ENCODE assay signal across 18 mouse cellular contexts in the genomic region with DNA sequence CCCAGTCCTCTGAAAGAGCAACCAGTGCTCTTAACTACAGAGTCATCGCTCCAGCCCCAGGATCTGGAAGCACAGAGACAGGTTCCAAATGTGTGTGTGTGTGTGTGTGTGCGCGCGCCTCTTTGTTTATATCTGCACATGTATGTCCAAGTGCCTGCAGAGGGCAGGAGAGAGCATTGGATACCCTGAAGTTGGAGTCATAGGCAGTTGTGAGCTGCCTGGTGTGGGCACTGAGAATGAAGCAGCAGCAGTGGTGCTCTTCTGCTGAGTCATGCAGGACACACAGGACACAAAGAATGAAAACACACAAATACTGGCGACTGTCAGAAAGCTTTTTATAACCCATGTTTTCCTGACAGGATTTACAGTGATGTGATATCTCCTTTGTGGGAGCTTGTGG. TPM values are rescaled to one million over a fixed set of nuclear protein-coding genes. Genes with fewer than 3 reads are reported as not detected.
DNase-seq lines count a peak whose midpoint lies in the region; ATAC-seq and TF ChIP-seq lines count a peak whose summit lies in the region.
"Had no signal": no experiment of that assay in that cellular context is flagged by ENCODE, and none has a peak within 500 bp of the region (broad histone marks: within the 10 kb centered on the region; RNA-seq: fewer than 3 reads in every experiment).

No protein-coding gene starts in this region.

- TF ChIP-seq CTCF in intestine, postnatal 0 days (IDR thresholded peaks at IDR 0.05; ENCODE audit: low read depth), result peak; percentile 34

- peaks cover 9% of the 10 kb centered on the region for H3K36me3 ChIP-seq in intestine, postnatal 0 days (ENCODE audit: control insufficient read depth, insufficient read depth)
- peaks cover 7% of the 10 kb centered on the region for H3K36me3 ChIP-seq in intestine, embryonic 16.5 days (ENCODE audit: control insufficient read depth, insufficient read depth, low read length)
- peaks cover 44% of the 10 kb centered on the region for H3K36me3 ChIP-seq in megakaryocyte, embryonic 14.5 days (replicated peaks; ENCODE audit: low read length)
- H3K36me3 ChIP-seq in ES-E14 (ENCODE audit: control insufficient read depth, insufficient read depth, low read length, poor library complexity, severe bottlenecking), result peaks cover 2% of the 10 kb centered on the region; the same call in 1 of the 2 replicates

- no peaks in the 10 kb centered on the region for H3K4me1 ChIP-seq in intestine, postnatal 0 days (replicated peaks; ENCODE audit: control insufficient read depth, insufficient read depth, low read length)
- peaks cover 15% of the 10 kb centered on the region for H3K4me1 ChIP-seq in intestine, embryonic 16.5 days (ENCODE audit: control insufficient read depth, insufficient read depth, low read length)
- H3K4me1 ChIP-seq in megakaryocyte, embryonic 14.5 days, result peaks cover 65% of the 10 kb centered on the region
- peaks cover 2% of the 10 kb centered on the region in 2 experiments; a peak in 1 of 4 replicates for H3K4me1 ChIP-seq in ES-E14 (ENCODE audit: control insufficient read depth in 2 of 2, insufficient read depth in 2 of 2, low read length in 2 of 2, poor library complexity in 1 of 2)

- H3K4me2 ChIP-seq in intestine, postnatal 0 days (replicated peaks; ENCODE audit: low read depth), result no peak overlapping the region
- no peak overlapping the region for H3K4me2 ChIP-seq in intestine, embryonic 16.5 days (ENCODE audit: low read depth, low read length)
- H3K4me2 ChIP-seq: embryonic facial prominence, embryonic 15.5 days; forebrain, embryonic 12.5 days; hindbrain, embryonic 14.5 days; limb, embryonic 13.5 days; lung, embryonic 15.5 days had no signal

- H3K9ac ChIP-seq in intestine, postnatal 0 days (ENCODE audit: low read depth, low read length), result no peak overlapping the region
- H3K9ac ChIP-seq in intestine, embryonic 16.5 days (ENCODE audit: low read depth, low read length), result no peak overlapping the region
- no peak overlapping the region for H3K9ac ChIP-seq in ES-E14 (ENCODE audit: insufficient read depth, low read depth, low read length, poor library complexity, severe bottlenecking)
- H3K9ac ChIP-seq: embryonic facial prominence, embryonic 15.5 days; forebrain, embryonic 12.5 days; hindbrain, embryonic 14.5 days; limb, embryonic 13.5 days; lung, embryonic 15.5 days had no signal

- H3K27ac ChIP-seq in intestine, postnatal 0 days (ENCODE audit: low read depth, low read length), result no peak overlapping the region
- no peak overlapping the region for H3K27ac ChIP-seq in intestine, embryonic 16.5 days (ENCODE audit: low read length)
- no peak overlapping the region for H3K27ac ChIP-seq in ES-E14 (ENCODE audit: insufficient read depth, low read depth, low read length, poor library complexity, severe bottlenecking)
- H3K27ac ChIP-seq: embryonic facial prominence, embryonic 15.5 days; forebrain, embryonic 12.5 days; hindbrain, embryonic 14.5 days; limb, embryonic 13.5 days; lung, embryonic 15.5 days had no signal

- no peaks in the 10 kb centered on the region for H3K9me3 ChIP-seq in intestine, postnatal 0 days (ENCODE audit: control insufficient read depth)
- H3K9me3 ChIP-seq in intestine, embryonic 16.5 days (ENCODE audit: control insufficient read depth, low read length), result no peaks in the 10 kb centered on the region
- no peaks in the 10 kb centered on the region for H3K9me3 ChIP-seq in megakaryocyte, embryonic 14.5 days
- H3K9me3 ChIP-seq in ES-E14 (ENCODE audit: control insufficient read depth, insufficient read depth, low read depth, low read length), result no peaks in the 10 kb centered on the region
- H3K9me3 ChIP-seq: embryonic facial prominence, embryonic 15.5 days; limb, embryonic 13.5 days; lung, embryonic 15.5 days had no signal

- in situ Hi-C loops in ES-E14 (cut with MboI; ENCODE audit: low sequenced_read_pairs in 2 of 2, unreplicated experiment in 2 of 2), result no loop called here

- 96% methylated on average over 5 of the region's 5 CpGs for WGBS in intestine, postnatal 0 days
- WGBS in intestine, embryonic 16.5 days, result 93% methylated on average over 5 of the region's 5 CpGs

- no peak for ATAC-seq in intestine, postnatal 0 days
- no peak for ATAC-seq in intestine, embryonic 16.5 days
- no peak for ATAC-seq in megakaryocyte, adult 5-6 weeks (ENCODE audit: poor library complexity, severe bottlenecking)

- no peak overlapping the region for H3K4me3 ChIP-seq in intestine, postnatal 0 days (ENCODE audit: low read depth, low read length)
- H3K4me3 ChIP-seq in intestine, embryonic 16.5 days (ENCODE audit: low read length), result no peak overlapping the region
- peak overlapping the region; percentile 48 for H3K4me3 ChIP-seq in megakaryocyte, embryonic 14.5 days (replicated peaks)
- no peak overlapping the region for H3K4me3 ChIP-seq in ES-E14 (ENCODE audit: insufficient read depth in 1 of 2, low read depth in 1 of 2, low read length in 2 of 2, poor library complexity in 1 of 2, severe bottlenecking in 1 of 2)
- H3K4me3 ChIP-seq: embryonic facial prominence, embryonic 15.5 days; forebrain, embryonic 12.5 days; limb, embryonic 13.5 days; lung, embryonic 15.5 days had no signal

- peak; percentile 50 for DNase-seq in ES-E14 (ENCODE audit: low read depth, low spot score)
- no peak for DNase-seq in thymus, postnatal 25 days
- DNase-seq in thymus, postnatal 14 days, result no peak
- DNase-seq: adrenal gland, postnatal 14 days; cerebellum, adult 8-10 months; heart, postnatal 10 days; kidney, adult 9 months had no signal

- H3K27me3 ChIP-seq in intestine, postnatal 0 days (replicated peaks; ENCODE audit: control insufficient read depth, insufficient read depth, low read length), result no peaks in the 10 kb centered on the region
- no peaks in the 10 kb centered on the region for H3K27me3 ChIP-seq in intestine, embryonic 16.5 days (replicated peaks; ENCODE audit: control insufficient read depth, insufficient read depth, low read length)
- no peaks in the 10 kb centered on the region for H3K27me3 ChIP-seq in megakaryocyte, embryonic 14.5 days (replicated peaks)
- H3K27me3 ChIP-seq: embryonic facial prominence, embryonic 15.5 days; forebrain, embryonic 12.5 days; limb, embryonic 13.5 days; lung, embryonic 15.5 days had no signal

TF ChIP-seq in ES-E14, 5 proteins besides CTCF, POLR2A, EP300 and RAD21:
- peak; percentile 87 for TF ChIP-seq MAFK (IDR thresholded peaks at IDR 0.05; ENCODE audit: insufficient read depth, low read depth, low read length)
- TF ChIP-seq HCFC1 (IDR thresholded peaks at IDR 0.05; ENCODE audit: borderline replicate concordance, insufficient read depth, low read length), result no peak

RNA-seq across cellular contexts. Expression of gene Arfrp1, which starts 4.8 kb away (rescaled TPM):
- polyA plus RNA-seq in intestine, postnatal 0 days (2015; fragmentation: Nextera tagmentation; extraction: Ambion mirVana), result 32.1 TPM in 2 replicates
- polyA plus RNA-seq in intestine, embryonic 16.5 days (2015; fragmentation: Nextera tagmentation; extraction: Ambion mirVana), result 52.5 and 54.0 TPM in 2 replicates
- 5.0 and 9.7 TPM in 2 replicates for polyA plus RNA-seq in megakaryocyte, embryonic 14.5 days (2012; ENCODE audit: insufficient read depth, low replicate concordance)
- total RNA-seq in megakaryocyte, adult 5-6 weeks (2015), result 22.8 and 29.9 TPM in 2 replicates
- 37.2 and 43.3 TPM in 2 replicates for total RNA-seq in megakaryocyte, adult 5-6 weeks (2017)
- 32.8 and 36.3 TPM in 2 replicates for total RNA-seq in ES-E14 (2012; rRNA removed)

RNA-seq across cellular contexts. Expression of gene Zgpat, which starts 5.3 kb away (rescaled TPM):
- 23.8 and 25.7 TPM in 2 replicates for polyA plus RNA-seq in intestine, postnatal 0 days (2015; fragmentation: Nextera tagmentation; extraction: Ambion mirVana)
- 36.9 and 38.5 TPM in 2 replicates for polyA plus RNA-seq in intestine, embryonic 16.5 days (2015; fragmentation: Nextera tagmentation; extraction: Ambion mirVana)
- 3.5 and 17.6 TPM in 2 replicates for polyA plus RNA-seq in megakaryocyte, embryonic 14.5 days (2012; ENCODE audit: insufficient read depth, low replicate concordance)
- total RNA-seq in megakaryocyte, adult 5-6 weeks (2015), result 4.9 and 7.9 TPM in 2 replicates
- total RNA-seq in megakaryocyte, adult 5-6 weeks (2017), result 28.0 and 29.5 TPM in 2 replicates
- total RNA-seq in ES-E14 (2012; rRNA removed), result 43.5 and 61.3 TPM in 2 replicates

RNA-seq across cellular contexts. Expression of gene Lime1, which starts 9.9 kb away (rescaled TPM):
- polyA plus RNA-seq in intestine, postnatal 0 days (2015; fragmentation: Nextera tagmentation; extraction: Ambion mirVana), result 6.7 and 8.6 TPM in 2 replicates
- 16.3 and 16.8 TPM in 2 replicates for polyA plus RNA-seq in intestine, embryonic 16.5 days (2015; fragmentation: Nextera tagmentation; extraction: Ambion mirVana)
- 20.5 and 108 TPM in 2 replicates for polyA plus RNA-seq in megakaryocyte, embryonic 14.5 days (2012; ENCODE audit: insufficient read depth, low replicate concordance)
- total RNA-seq in megakaryocyte, adult 5-6 weeks (2015), result 21.5 and 25.4 TPM in 2 replicates
- 20.4 and 28.9 TPM in 2 replicates for total RNA-seq in megakaryocyte, adult 5-6 weeks (2017)
- total RNA-seq in ES-E14 (2012; rRNA removed), result 30.8 and 48.9 TPM in 2 replicates

RNA-seq across cellular contexts. Expression of gene Rtel1, which starts 50.5 kb away (rescaled TPM):
- 10.0 and 10.5 TPM in 2 replicates for polyA plus RNA-seq in intestine, postnatal 0 days (2015; fragmentation: Nextera tagmentation; extraction: Ambion mirVana)
- polyA plus RNA-seq in intestine, embryonic 16.5 days (2015; fragmentation: Nextera tagmentation; extraction: Ambion mirVana), result 31.0 and 32.0 TPM in 2 replicates
- polyA plus RNA-seq in megakaryocyte, embryonic 14.5 days (2012; ENCODE audit: insufficient read depth, low replicate concordance), result 1.5 and 6.1 TPM in 2 replicates
- total RNA-seq in megakaryocyte, adult 5-6 weeks (2015), result 26.8 and 34.1 TPM in 2 replicates
- total RNA-seq in megakaryocyte, adult 5-6 weeks (2017), result 21.6 and 25.8 TPM in 2 replicates
- total RNA-seq in ES-E14 (2012; rRNA removed), result 133 and 209 TPM in 2 replicates

RNA-seq across cellular contexts. Expression of gene Stmn3, which starts 55.7 kb away (rescaled TPM):
- polyA plus RNA-seq in intestine, postnatal 0 days (2015; fragmentation: Nextera tagmentation; extraction: Ambion mirVana), result 28.9 and 32.3 TPM in 2 replicates
- 36.3 and 40.2 TPM in 2 replicates for polyA plus RNA-seq in intestine, embryonic 16.5 days (2015; fragmentation: Nextera tagmentation; extraction: Ambion mirVana)
- not detected in 2 replicates for polyA plus RNA-seq in megakaryocyte, embryonic 14.5 days (2012; ENCODE audit: insufficient read depth, low replicate concordance)
- total RNA-seq in megakaryocyte, adult 5-6 weeks (2015), result not detected in 2 replicates
- total RNA-seq in megakaryocyte, adult 5-6 weeks (2017), result not detected in 2 replicates
- 7.9 and 8.6 TPM in 2 replicates for total RNA-seq in ES-E14 (2012; rRNA removed)
- total RNA-seq: megakaryocyte-erythroid progenitor cell, adult 5-6 weeks; monocyte, adult 5-6 weeks had no signal
